Mouse (Mus musculus) midbrain, embryonic 15.5 days (tissue): ENCODE measurements around the gene Cyb5d1. TPM values are rescaled to one million over a fixed set of nuclear protein-coding genes. Genes with fewer than 3 reads are reported as not detected.

Source experiments
- ATAC-seq: fragments of 200-750 bp; cut with Nextera tagmentation; replicated peaks from 2 replicates; pipeline ENCODE4 v1.8.0; 2017; ENCODE audit warnings: moderate TSS enrichment
- H3K27ac ChIP-seq: fragments of 300-500 bp; sonication (generic); 2 replicates; pipeline ENCODE4 v1.5.1; 2015; ENCODE audit warnings: mild to moderate bottlenecking, inconsistent platforms
- H3K27me3 ChIP-seq: fragments of 300-500 bp; sonication (generic); replicated peaks from 2 replicates; pipeline ENCODE4 v1.6.1; 2015; ENCODE audit warnings: inconsistent platforms
- H3K36me3 ChIP-seq: fragments of 300-500 bp; sonication (generic); replicated peaks from 2 replicates; pipeline ENCODE4 v1.6.1; 2015; ENCODE audit warnings: inconsistent platforms
- H3K4me1 ChIP-seq: fragments of 300-500 bp; sonication (generic); 2 replicates; pipeline ENCODE4 v1.6.1; 2015; ENCODE audit warnings: inconsistent platforms
- H3K4me2 ChIP-seq: fragments of 300-500 bp; sonication (generic); 2 replicates; pipeline ENCODE4 v1.6.1; 2015; ENCODE audit warnings: inconsistent platforms, mild to moderate bottlenecking, moderate library complexity
- H3K4me3 ChIP-seq: fragments of 300-500 bp; sonication (generic); 2 replicates; pipeline ENCODE4 v1.5.1; 2015; ENCODE audit warnings: mild to moderate bottlenecking, inconsistent platforms
- H3K9ac ChIP-seq: fragments of 300-500 bp; sonication (generic); 2 replicates; pipeline ENCODE4 v1.6.1; 2015; ENCODE audit warnings: mild to moderate bottlenecking, inconsistent platforms
- H3K9me3 ChIP-seq: fragments of 300-500 bp; sonication (generic); 2 replicates; pipeline ENCODE4 v1.6.1; 2016; ENCODE audit warnings: inconsistent platforms
- WGBS: fragments of 180-500 bp; shearing (Covaris S2); methylation state at CpG from one replicate; pipeline ENCODE4 v1.1.7; 2015; ENCODE audit warnings: mixed read lengths; 5-methylcytosine and 5-hydroxymethylcytosine counted together
- polyA plus RNA-seq: library from polyadenylated mRNA; unstranded; fragments of >200 nt; fragmentation: Nextera tagmentation; extraction: Ambion mirVana; gene quantifications from 2 replicates; pipeline ENCODE4 v1.2.1, GENCODE M21; 2015

The Cyb5d1 gene
- polyA plus RNA-seq, 1 experiment from 2014 or later, result 32.7 TPM

- ATAC-seq, result no peak
- Histone ChIP-seq H3K27me3 (no peaks in the 10 kb centered on the region), H3K36me3 (peaks cover 90% of the 10 kb centered on the region), H3K4me2 (no peak overlapping the region), H3K4me3 (no peak overlapping the region), H3K9ac (no peak overlapping the region), H3K27ac (no peak overlapping the region), H3K4me1 (no peaks in the 10 kb centered on the region), H3K9me3 (no peaks in the 10 kb centered on the region)
- 97% methylated on average over 5 of the region's 5 CpGs for WGBS
Observed at GRCm38 (mm10) chr11:69356544-69356943, 38.9 kb downstream of the Cyb5d1 start.

- no peak overlapping the region for H3K4me2 ChIP-seq
- no peak overlapping the region for H3K27ac ChIP-seq
- H3K4me3 ChIP-seq, result no peak overlapping the region
- H3K4me1 ChIP-seq, result peaks cover 9% of the 10 kb centered on the region
- no peaks in the 10 kb centered on the region for H3K27me3 ChIP-seq
- no peaks in the 10 kb centered on the region for H3K9me3 ChIP-seq
- WGBS, result 89% methylated on average over 26 of the region's 26 CpGs
- no peak for ATAC-seq
- H3K36me3 ChIP-seq, result peaks cover 70% of the 10 kb centered on the region
- no peak overlapping the region for H3K9ac ChIP-seq
Observed at GRCm38 (mm10) chr11:69346441-69346840, 49.0 kb downstream of the Cyb5d1 start.

Other genes starting within 250 kb of the Cyb5d1 start
- gene Alox12b, start 238.6 kb downstream of the Cyb5d1 start, polyA plus RNA-seq, result 0.28 and 0.41 TPM in 2 replicates
- 0.25 and 0.87 TPM in 2 replicates for gene Alox8, start 197.8 kb downstream of the Cyb5d1 start, polyA plus RNA-seq
- 0.75 and 0.92 TPM in 2 replicates for gene Gucy2e, start 158.6 kb downstream of the Cyb5d1 start, polyA plus RNA-seq
- gene Cntrob, start 71.9 kb downstream of the Cyb5d1 start, polyA plus RNA-seq, result 22.1 and 22.2 TPM in 2 replicates
- gene Trappc1, start 71.7 kb downstream of the Cyb5d1 start, polyA plus RNA-seq, result 182 and 184 TPM in 2 replicates
- 4.1 and 4.9 TPM in 2 replicates for gene Kcnab3, start 69.4 kb downstream of the Cyb5d1 start, polyA plus RNA-seq
- 278 and 308 TPM in 2 replicates for gene Rnf227, start 55.2 kb downstream of the Cyb5d1 start, polyA plus RNA-seq
- 98.2 and 102 TPM in 2 replicates for gene Chd3, start 26.2 kb downstream of the Cyb5d1 start, polyA plus RNA-seq
- 96.8 and 101 TPM in 2 replicates for gene Naa38, start 144 bp downstream of the Cyb5d1 start, polyA plus RNA-seq
- 6.5 and 7.0 TPM in 2 replicates for gene Tmem88, start 2.6 kb upstream of the Cyb5d1 start, polyA plus RNA-seq
- gene Kdm6b, start 18.0 kb upstream of the Cyb5d1 start, polyA plus RNA-seq, result 41.3 and 45.3 TPM in 2 replicates
- gene Dnah2, start 153.5 kb upstream of the Cyb5d1 start, polyA plus RNA-seq, result 4.5 and 5.7 TPM in 2 replicates
- gene Efnb3, start 164.6 kb upstream of the Cyb5d1 start, polyA plus RNA-seq, result 178 and 188 TPM in 2 replicates
- 21.4 and 23.2 TPM in 2 replicates for gene Wrap53, start 184.6 kb upstream of the Cyb5d1 start, polyA plus RNA-seq
- gene Trp53, start 184.7 kb upstream of the Cyb5d1 start, polyA plus RNA-seq, result 60.4 and 70.1 TPM in 2 replicates
- gene Atp1b2, start 210.3 kb upstream of the Cyb5d1 start, polyA plus RNA-seq, result 60.0 and 60.9 TPM in 2 replicates
- gene Shbg, start 222.3 kb upstream of the Cyb5d1 start, polyA plus RNA-seq, result not detected in 2 replicates
- 23.5 and 24.9 TPM in 2 replicates for gene Sat2, start 226.4 kb upstream of the Cyb5d1 start, polyA plus RNA-seq
- gene Fxr2, start 237.4 kb upstream of the Cyb5d1 start, polyA plus RNA-seq, result 40.6 and 47.0 TPM in 2 replicates